Mouse (Mus musculus) liver, embryonic 11.5 days (tissue): ENCODE measurements around the gene Yme1l1. TPM values are rescaled to one million over a fixed set of nuclear protein-coding genes. Genes with fewer than 3 reads are reported as not detected.

Source experiments
- ATAC-seq: fragments of 200-750 bp; cut with Nextera tagmentation; replicated peaks from 2 replicates; pipeline ENCODE4 v1.8.0; 2017; ENCODE audit warnings: moderate number of reproducible peaks, mild to moderate bottlenecking, moderate TSS enrichment, moderate library complexity; ENCODE audit not compliant: low FRiP score
- DNase-seq: peaks from one replicate; pipeline ENCODE4 v3.0.0-alpha.2; 2017; ENCODE audit warnings: low spot score
- H3K27ac ChIP-seq: fragments of 300-500 bp; sonication (generic); 2 replicates; pipeline ENCODE4 v1.5.1; 2014; ENCODE audit warnings: mild to moderate bottlenecking, low read depth, low read length, control low read depth
- H3K27me3 ChIP-seq: fragments of 300-500 bp; sonication (generic); replicated peaks from 2 replicates; pipeline ENCODE4 v1.6.1; 2014; ENCODE audit warnings: low read length, mixed read lengths; ENCODE audit not compliant: control insufficient read depth, insufficient read depth
- H3K36me3 ChIP-seq: fragments of 300-500 bp; sonication (generic); 2 replicates; pipeline ENCODE4 v1.6.1; 2014; ENCODE audit warnings: mild to moderate bottlenecking, low read length, moderate library complexity, mixed read lengths; ENCODE audit not compliant: control insufficient read depth, insufficient read depth
- H3K4me1 ChIP-seq: fragments of 300-500 bp; sonication (generic); replicated peaks from 2 replicates; pipeline ENCODE4 v1.6.1; 2014; ENCODE audit warnings: low read length, mixed read lengths; ENCODE audit not compliant: control insufficient read depth, insufficient read depth
- H3K4me2 ChIP-seq: fragments of 300-500 bp; sonication (generic); 2 replicates; pipeline ENCODE4 v1.6.1; 2014; ENCODE audit warnings: mild to moderate bottlenecking, control low read depth, moderate library complexity
- H3K4me3 ChIP-seq: fragments of 300-500 bp; sonication (generic); 2 replicates; pipeline ENCODE4 v1.5.1; 2014; ENCODE audit warnings: low read depth, low read length, control low read depth
- H3K9ac ChIP-seq: fragments of 300-500 bp; sonication (generic); 2 replicates; pipeline ENCODE4 v1.6.1; 2014; ENCODE audit warnings: low read depth, low read length, control low read depth
- H3K9me3 ChIP-seq: fragments of 300-500 bp; sonication (generic); 2 replicates; pipeline ENCODE4 v1.6.1; 2016; ENCODE audit warnings: low read length, inconsistent platforms, mixed read lengths; ENCODE audit not compliant: control insufficient read depth
- WGBS: fragments of 180-500 bp; shearing (Covaris S2); extraction: QIAGEN DNeasy Blood & Tissue Kit; methylation state at CpG from one replicate; pipeline ENCODE4 v1.1.7; 2014; 5-methylcytosine and 5-hydroxymethylcytosine counted together
- polyA plus RNA-seq: library from polyadenylated mRNA; unstranded; fragments of >200 nt; fragmentation: Nextera tagmentation; extraction: Ambion mirVana; gene quantifications from 2 replicates; pipeline ENCODE4 v1.2.1, GENCODE M21; 2014

Gene Yme1l1
- polyA plus RNA-seq, 1 experiment from 2014 or later = 70.6 TPM

GRCm38 (mm10) chr2:23207070-23207526 lies 50.9 kb downstream of the Yme1l1 start, which contains the start of gene 4931423N10Rik:
Gene 4931423N10Rik (plus strand): TSS chr2:23207476.
- Histone ChIP-seq H3K36me3 (no peaks in the 10 kb centered on the region), H3K9me3 (no peaks in the 10 kb centered on the region), H3K9ac (no peak within 1 kb of the TSS), H3K4me2 (no peak within 1 kb of the TSS), H3K27ac (no peak within 1 kb of the TSS), H3K27me3 (no peaks in the 10 kb centered on the region), H3K4me1 (no peaks in the 10 kb centered on the region), H3K4me3 (no peak within 1 kb of the TSS)
- WGBS = 81% methylated on average over 15 of the region's 15 CpGs
- DNase-seq (no peak), ATAC-seq (no peak)

DNA sequence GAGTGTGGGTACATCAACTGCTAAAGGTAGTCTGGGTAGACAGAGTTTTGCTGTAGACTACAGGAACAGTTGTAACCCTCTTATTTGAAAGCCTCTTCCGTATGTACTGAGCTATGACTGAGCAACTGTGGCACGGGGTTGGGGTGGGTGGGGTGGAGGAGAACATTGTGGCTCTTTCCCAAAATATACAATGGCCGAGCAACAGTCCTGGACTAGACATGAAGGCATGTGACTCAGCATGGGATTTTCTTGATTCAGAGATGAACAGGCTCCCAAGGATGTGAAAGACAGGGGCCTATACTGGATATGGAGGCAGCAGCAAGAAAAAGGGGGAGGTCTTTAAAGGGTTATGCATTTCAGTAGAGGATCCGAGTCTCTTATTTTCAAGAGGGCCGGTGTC lies 57.5 kb downstream of the Yme1l1 start:
- Histone ChIP-seq H3K27ac (no peak overlapping the region), H3K4me3 (no peak overlapping the region), H3K27me3 (no peaks in the 10 kb centered on the region), H3K4me2 (no peak overlapping the region), H3K9ac (no peak overlapping the region), H3K36me3 (no peaks in the 10 kb centered on the region), H3K4me1 (no peaks in the 10 kb centered on the region), H3K9me3 (no peaks in the 10 kb centered on the region)
- 75% methylated on average over 5 of the region's 5 CpGs for WGBS
- ATAC-seq (no peak), DNase-seq (no peak)

DNA sequence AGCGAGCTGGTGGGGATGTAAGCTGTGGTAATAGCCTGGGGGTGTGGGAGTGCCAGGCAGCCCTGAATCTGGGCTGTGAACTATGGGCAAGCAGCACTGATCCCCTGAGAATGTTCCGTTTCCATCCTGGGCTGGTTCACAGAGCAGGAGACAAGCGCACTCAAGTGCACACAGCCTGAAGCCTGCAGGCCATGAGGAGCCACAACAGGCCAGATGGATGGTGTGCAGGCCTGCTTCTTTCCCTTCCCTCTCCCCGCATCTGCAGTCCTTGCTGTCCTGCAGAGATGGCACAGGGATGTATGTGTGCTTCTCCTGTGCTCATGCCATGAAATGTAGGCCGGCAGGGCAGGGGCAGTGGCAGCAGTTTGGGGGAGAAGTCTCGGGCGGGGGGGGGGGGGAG lies 69.0 kb downstream of the Yme1l1 start:
- no peak overlapping the region for H3K27ac ChIP-seq
- 68% methylated on average over 6 of the region's 7 CpGs for WGBS
- H3K4me3 ChIP-seq = no peak overlapping the region
- ATAC-seq (no peak), DNase-seq (no peak)
- no peaks in the 10 kb centered on the region for H3K36me3 ChIP-seq
- H3K4me2 ChIP-seq = no peak overlapping the region
- no peaks in the 10 kb centered on the region for H3K4me1 ChIP-seq
- H3K9ac ChIP-seq = no peak overlapping the region
- no peaks in the 10 kb centered on the region for H3K9me3 ChIP-seq
- H3K27me3 ChIP-seq = no peaks in the 10 kb centered on the region

DNA sequence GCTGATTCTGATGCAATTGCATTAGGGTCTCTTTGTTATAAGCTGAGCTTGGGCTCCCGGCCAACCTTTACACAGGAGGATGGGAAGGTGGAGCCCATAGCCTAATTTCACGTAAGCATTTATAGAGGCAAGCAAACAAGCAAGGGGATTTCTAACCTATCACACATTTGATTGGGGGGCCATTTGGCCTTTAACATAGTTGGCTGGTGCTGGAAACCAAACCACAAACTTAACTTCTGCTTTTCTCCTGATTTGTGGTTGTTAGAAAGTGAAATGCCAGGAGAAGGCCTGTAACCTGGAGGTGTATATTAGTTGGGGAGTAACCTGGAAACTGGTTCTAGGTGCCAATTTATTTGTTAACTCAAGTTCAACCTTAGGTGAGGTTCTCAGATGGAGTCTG lies 72.3 kb downstream of the Yme1l1 start:
- H3K36me3 ChIP-seq = no peaks in the 10 kb centered on the region
- no peak overlapping the region for H3K27ac ChIP-seq
- no peaks in the 10 kb centered on the region for H3K9me3 ChIP-seq
- no peak overlapping the region for H3K4me3 ChIP-seq
- H3K9ac ChIP-seq = no peak overlapping the region
- no peak overlapping the region for H3K4me2 ChIP-seq
- H3K4me1 ChIP-seq = no peaks in the 10 kb centered on the region
- H3K27me3 ChIP-seq = peaks cover 7% of the 10 kb centered on the region; the same call in 1 of the 2 replicates
- WGBS = 52% methylated on average over 2 of the region's 2 CpGs
- DNase-seq (no peak), ATAC-seq (no peak)

DNA sequence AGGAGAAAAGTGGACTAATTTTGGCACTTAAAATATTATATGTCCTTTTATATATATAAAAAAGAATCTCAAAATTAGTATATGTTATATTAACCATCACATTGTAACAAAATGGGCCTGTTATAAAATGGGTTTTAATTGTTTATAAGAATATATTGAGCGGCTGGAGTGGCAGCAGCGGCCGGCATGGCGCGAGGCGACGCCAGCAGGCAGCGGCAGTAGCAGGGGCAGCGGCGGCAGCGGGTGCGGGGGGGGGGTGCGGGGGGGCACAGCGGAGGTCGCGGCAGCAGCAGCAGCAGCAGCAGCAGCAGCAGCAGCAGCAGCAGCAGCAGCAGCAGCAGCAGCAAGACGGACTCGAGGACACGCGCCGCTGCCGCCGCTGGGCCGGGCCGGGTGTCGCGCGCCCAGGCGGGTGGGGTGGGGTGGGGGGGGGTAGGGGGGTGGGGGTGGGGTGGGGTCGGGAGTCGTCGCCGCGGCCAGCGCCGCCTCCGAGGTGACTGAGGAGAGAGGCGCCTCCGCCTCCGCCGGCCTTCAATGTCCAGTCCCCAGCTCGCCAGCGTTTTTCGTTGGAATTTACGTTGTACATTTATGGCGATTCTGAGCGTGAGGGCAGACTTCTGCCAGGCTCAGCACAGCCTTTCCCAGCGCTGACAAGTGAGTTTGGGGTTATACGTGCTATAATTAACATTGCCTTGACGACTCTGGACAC lies 78.0 kb downstream of the Yme1l1 start:
- peaks cover 14% of the 10 kb centered on the region for H3K27me3 ChIP-seq
- H3K4me2 ChIP-seq = peak overlapping the region; percentile 60
- H3K36me3 ChIP-seq = no peaks in the 10 kb centered on the region
- H3K4me1 ChIP-seq = no peaks in the 10 kb centered on the region
- ATAC-seq (no peak), DNase-seq (no peak)
- under 1% methylated on average over 30 of the region's 50 CpGs for WGBS
- H3K9me3 ChIP-seq = no peaks in the 10 kb centered on the region
- no peak overlapping the region for H3K27ac ChIP-seq
- H3K9ac ChIP-seq = no peak overlapping the region
- H3K4me3 ChIP-seq = peak overlapping the region; percentile 45

Other genes starting within 250 kb of the Yme1l1 start
- gene Abi1, start 116.1 kb upstream of the Yme1l1 start, polyA plus RNA-seq = 31.2 and 33.3 TPM in 2 replicates
- 17.9 and 20.4 TPM in 2 replicates for gene Acbd5, start 88.2 kb upstream of the Yme1l1 start, polyA plus RNA-seq
- 10.1 and 10.6 TPM in 2 replicates for gene Mastl, start 345 bp upstream of the Yme1l1 start, polyA plus RNA-seq
- not detected in 2 replicates for gene 4931423N10Rik, start 51.1 kb downstream of the Yme1l1 start, polyA plus RNA-seq
- gene Nxph2, start 164.9 kb downstream of the Yme1l1 start, polyA plus RNA-seq = 0.33 TPM in 1 of 2 replicates, not detected in the other